ENCODE assay signal across 9 mouse cellular contexts in the genomic region with DNA sequence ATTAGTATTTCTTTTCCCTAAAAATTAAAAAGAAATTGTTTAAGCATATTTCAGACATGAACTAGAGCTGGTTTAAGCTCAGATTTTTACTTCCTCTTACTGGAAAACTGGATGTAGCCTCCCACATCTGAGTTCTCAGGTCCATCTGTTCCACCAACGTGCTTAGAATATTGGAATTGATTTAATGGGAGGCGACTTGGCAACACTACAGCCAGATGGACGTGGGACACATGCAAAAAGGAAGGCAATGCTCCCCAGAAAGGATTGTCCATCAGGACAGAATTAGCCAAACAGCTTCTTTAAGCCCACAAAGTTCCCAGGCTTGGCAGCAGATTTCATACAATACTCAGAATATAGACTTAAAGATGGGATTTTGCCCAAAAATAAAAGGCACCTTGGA.
A peak's percentile ranks its signal among the peaks of the same experiment; 100 is the strongest.
DNase-seq lines count a peak whose midpoint lies in the region.
"Had no signal": no experiment of that assay in that cellular context is flagged by ENCODE, and none has a peak within 500 bp of the region (broad histone marks: within the 10 kb centered on the region; RNA-seq: fewer than 3 reads in every experiment).

No protein-coding gene starts in this region.

- DNase-seq in brain, embryonic 18.5 days (ENCODE audit: low read depth, low spot score): peak; percentile 32
- DNase-seq in frontal cortex, adult 2 months (ENCODE audit: extremely low spot score in 1 of 2, low spot score in 1 of 2): peak; percentile 57 to 83
- peak; percentile 50 to 83 for DNase-seq in layer of hippocampus, postnatal 14 days (ENCODE audit: low spot score in 2 of 2)
- DNase-seq in right cerebral cortex, adult 18-20 months: peak; percentile 75
- DNase-seq in adrenal gland, adult 18-20 months (ENCODE audit: low spot score in 2 of 2): no peak
- no peak for DNase-seq in urinary bladder, postnatal 4 days (ENCODE audit: low spot score in 2 of 2)
- no peak for DNase-seq in urinary bladder, adult 2 months (ENCODE audit: low spot score)
- DNase-seq: cerebellum, adult 8-10 months; kidney, adult 8-10 months had no signal

Comparison
In these comparisons a context has a peak if more than half of its experiments do, and no peak if none do; other contexts are left out.
1. DNase-seq: peak in brain, embryonic 18.5 days (single experiment), frontal cortex, adult 2 months (2 of 2), layer of hippocampus, postnatal 14 days (2 of 2) and right cerebral cortex, adult 18-20 months (single experiment); none in adrenal gland, adult 18-20 months (0 of 2), urinary bladder, postnatal 4 days (0 of 2) and urinary bladder, adult 2 months (single experiment).